Mouse (Mus musculus) naive thymus-derived CD4-positive, alpha-beta T cell, adult 5 months (primary cell): ENCODE measurements around the gene Zfyve21. TPM values are rescaled to one million over a fixed set of nuclear protein-coding genes. Genes with fewer than 3 reads are reported as not detected.

Experiments used
- polyA plus RNA-seq: library from polyadenylated mRNA; unstranded; fragments of 100-300 nt; shearing (Covaris generic); gene quantifications from one replicate; pipeline ENCODE4 v1.2.1, GENCODE M21; 2017

Zfyve21 gene
- polyA plus RNA-seq = 7.2 TPM

DNA sequence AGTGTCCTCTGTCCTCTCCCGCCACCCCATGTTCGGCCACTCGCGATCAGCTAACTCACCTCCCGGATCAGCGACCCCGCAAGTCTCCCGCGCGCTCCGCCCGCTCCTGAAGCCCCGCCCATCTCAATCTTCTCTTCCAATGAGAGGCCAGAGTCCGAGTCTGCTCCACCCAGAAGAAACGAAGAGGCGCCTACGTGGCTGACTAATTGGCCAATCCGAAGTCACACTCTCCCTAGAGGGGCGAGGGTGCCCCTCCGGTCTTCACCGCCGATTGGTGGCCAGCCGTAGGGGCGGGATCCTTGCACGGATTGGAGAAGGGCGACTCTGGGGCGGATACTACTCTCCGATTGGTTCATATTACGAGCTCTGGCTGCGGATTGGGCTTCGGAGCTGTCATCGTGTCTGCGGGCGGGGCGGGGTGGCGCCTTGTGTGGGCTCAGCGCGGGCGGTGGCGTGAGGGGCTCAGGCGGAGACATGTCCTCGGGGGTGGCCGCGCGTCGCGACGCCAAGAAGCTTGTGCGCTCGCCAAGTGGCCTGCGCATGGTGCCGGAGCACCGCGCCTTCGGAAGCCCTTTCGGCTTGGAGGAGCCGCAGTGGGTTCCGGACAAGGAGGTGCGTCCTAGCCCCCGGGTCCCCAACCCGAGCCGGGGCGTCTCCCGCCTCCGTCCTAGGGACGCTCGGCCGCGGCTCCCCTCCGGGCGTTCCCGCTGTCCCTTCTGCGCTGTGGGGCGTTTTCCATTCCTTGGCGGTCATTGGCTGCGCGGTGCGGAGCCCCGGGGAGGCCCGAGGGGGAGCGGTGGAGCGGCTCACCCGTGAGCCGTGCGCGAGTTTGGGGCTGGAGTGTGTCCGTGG, at the start of gene Zfyve21, which contains the start of gene Xrcc3:
Zfyve21 (plus strand) TSS at position 405 of the 852 bp plus-strand sequence.
Xrcc3 (minus strand) TSS at position 108 of the 852 bp plus-strand sequence.

Other genes starting within 250 kb of the Zfyve21 start
- gene Mark3, start 239.6 kb upstream of the Zfyve21 start, polyA plus RNA-seq = 123 TPM
- 26.9 TPM for gene Ckb, start 141.8 kb upstream of the Zfyve21 start, polyA plus RNA-seq
- 15.8 TPM for gene Trmt61a, start 136.1 kb upstream of the Zfyve21 start, polyA plus RNA-seq
- 61.4 TPM for gene Bag5, start 100.9 kb upstream of the Zfyve21 start, polyA plus RNA-seq
- gene Apopt1, start 100.9 kb upstream of the Zfyve21 start, polyA plus RNA-seq = 36.0 TPM
- gene Klc1, start 55.3 kb upstream of the Zfyve21 start, polyA plus RNA-seq = 36.1 TPM
- 3.6 TPM for gene Xrcc3, start 297 bp upstream of the Zfyve21 start, polyA plus RNA-seq
- gene Ppp1r13b, start 93.9 kb downstream of the Zfyve21 start, polyA plus RNA-seq = 98.5 TPM
- 141 TPM for gene Atp5mpl, start 152.8 kb downstream of the Zfyve21 start, polyA plus RNA-seq
- not detected for gene Tdrd9, start 157.4 kb downstream of the Zfyve21 start, polyA plus RNA-seq
- gene Rd3l, start 167.1 kb downstream of the Zfyve21 start, polyA plus RNA-seq = not detected